Mouse (Mus musculus) right cerebral cortex, postnatal 36 days (tissue): Measurements from ENCODE around the gene Gm37240.

Experiments
- DNase-seq, 2 experiments: peaks; one replicate each; pipeline ENCODE4 v3.0.0; 2022; ENCODE audit warnings: low spot score in 2 of 2, mixed read lengths in 1 of 2

Gene Gm37240

GRCm38 (mm10) chr3:84708469-84708868 is 1178.8 kb downstream of the Gm37240 start:
- DNase-seq = no peak

GRCm38 (mm10) chr3:84705224-84705623 is 1182.1 kb downstream of the Gm37240 start:
- no peak for DNase-seq

GRCm38 (mm10) chr3:84703083-84703810 is 1184.1 kb downstream of the Gm37240 start:
- no peak for DNase-seq

GRCm38 (mm10) chr3:84701964-84702363 is 1185.4 kb downstream of the Gm37240 start:
- no peak for DNase-seq

GRCm38 (mm10) chr3:84701509-84701908 is 1185.8 kb downstream of the Gm37240 start:
- DNase-seq = no peak

GRCm38 (mm10) chr3:84696428-84696917 is 1190.8 kb downstream of the Gm37240 start:
- peak; percentile 62 to 63 for DNase-seq

GRCm38 (mm10) chr3:84695867-84696361 is 1191.4 kb downstream of the Gm37240 start:
- no peak for DNase-seq

- no peak for DNase-seq
Observed at GRCm38 (mm10) chr3:84695418-84695817, 1191.9 kb downstream of the Gm37240 start.

- DNase-seq = no peak
Observed at GRCm38 (mm10) chr3:84693886-84694285, 1193.4 kb downstream of the Gm37240 start.

- DNase-seq = no peak
Observed at GRCm38 (mm10) chr3:84692647-84693199, 1194.6 kb downstream of the Gm37240 start.

- no peak for DNase-seq
Observed at GRCm38 (mm10) chr3:84690091-84690771, 1197.1 kb downstream of the Gm37240 start.

- DNase-seq = no peak
Observed at GRCm38 (mm10) chr3:84689656-84690055, 1197.7 kb downstream of the Gm37240 start.

GRCm38 (mm10) chr3:84688176-84688575 is 1199.1 kb downstream of the Gm37240 start:
- no peak for DNase-seq

- no peak for DNase-seq
Observed at GRCm38 (mm10) chr3:84687488-84687846, 1199.9 kb downstream of the Gm37240 start.

- DNase-seq = no peak
Observed at GRCm38 (mm10) chr3:84686799-84687487, 1200.4 kb downstream of the Gm37240 start.

- no peak for DNase-seq
Observed at GRCm38 (mm10) chr3:84686294-84686672, 1201.0 kb downstream of the Gm37240 start.

GRCm38 (mm10) chr3:84685662-84686293 is 1201.5 kb downstream of the Gm37240 start:
- no peak for DNase-seq

GRCm38 (mm10) chr3:84683788-84684187 is 1203.5 kb downstream of the Gm37240 start:
- no peak for DNase-seq

GRCm38 (mm10) chr3:84681699-84682098 is 1205.6 kb downstream of the Gm37240 start:
- DNase-seq = no peak

- DNase-seq = no peak
Observed at GRCm38 (mm10) chr3:84680062-84680461, 1207.3 kb downstream of the Gm37240 start.

GRCm38 (mm10) chr3:84679542-84679941 is 1207.8 kb downstream of the Gm37240 start:
- no peak for DNase-seq

GRCm38 (mm10) chr3:84678891-84679290 is 1208.4 kb downstream of the Gm37240 start:
- no peak for DNase-seq
